Mouse (Mus musculus) testis, adult 2 months (tissue): ENCODE measurements around the gene Dennd1b. TPM values are rescaled to one million over a fixed set of nuclear protein-coding genes. Genes with fewer than 3 reads are reported as not detected.

Source experiments
- H3K27ac ChIP-seq: fragments of 200-500 bp; 2 replicates; pipeline ENCODE4 v1.5.1; 2012; ENCODE audit warnings: low read depth, low read length; ENCODE audit not compliant: control insufficient read depth, insufficient read depth
- H3K27me3 ChIP-seq: fragments of 200-500 bp; 2 replicates; pipeline ENCODE4 v1.6.1; 2012; ENCODE audit warnings: mild to moderate bottlenecking, low read length, moderate library complexity; ENCODE audit not compliant: control insufficient read depth, insufficient read depth
- H3K36me3 ChIP-seq: fragments of 200-500 bp; 2 replicates; pipeline ENCODE4 v1.6.1; 2012; ENCODE audit warnings: mild to moderate bottlenecking, low read length; ENCODE audit not compliant: control insufficient read depth, insufficient read depth
- H3K4me1 ChIP-seq: fragments of 200-500 bp; 2 replicates; pipeline ENCODE4 v1.6.1; 2012; ENCODE audit warnings: low read length; ENCODE audit not compliant: control insufficient read depth, insufficient read depth
- H3K4me3 ChIP-seq: fragments of 200-500 bp; 2 replicates; pipeline ENCODE4 v1.5.1; 2012; ENCODE audit warnings: low read depth, mild to moderate bottlenecking, low read length, moderate library complexity, mixed read lengths; ENCODE audit not compliant: control insufficient read depth
- CTCF ChIP-seq: fragments of 200-500 bp; IDR thresholded peaks from 2 replicates; pipeline ENCODE4 v1.5.1; 2012; ENCODE audit warnings: low read depth, mild to moderate bottlenecking, inconsistent platforms, low read length, moderate library complexity; ENCODE audit not compliant: control insufficient read depth, insufficient read depth, insufficient replicate concordance
- POLR2A ChIP-seq: fragments of 200-500 bp; IDR thresholded peaks from 2 replicates; pipeline ENCODE4 v1.6.1; 2012; ENCODE audit warnings: low read depth, mild to moderate bottlenecking, inconsistent platforms, low read length, moderate library complexity; ENCODE audit not compliant: control insufficient read depth
- polyA plus RNA-seq: library from polyadenylated mRNA; depleted of rRNA; stranded (reverse); fragments of >200 nt; gene quantifications from 2 replicates; pipeline ENCODE4 v1.2.3, GENCODE M21; 2012

Gene Dennd1b
- polyA plus RNA-seq, 1 experiment: 5.8 TPM

DNA sequence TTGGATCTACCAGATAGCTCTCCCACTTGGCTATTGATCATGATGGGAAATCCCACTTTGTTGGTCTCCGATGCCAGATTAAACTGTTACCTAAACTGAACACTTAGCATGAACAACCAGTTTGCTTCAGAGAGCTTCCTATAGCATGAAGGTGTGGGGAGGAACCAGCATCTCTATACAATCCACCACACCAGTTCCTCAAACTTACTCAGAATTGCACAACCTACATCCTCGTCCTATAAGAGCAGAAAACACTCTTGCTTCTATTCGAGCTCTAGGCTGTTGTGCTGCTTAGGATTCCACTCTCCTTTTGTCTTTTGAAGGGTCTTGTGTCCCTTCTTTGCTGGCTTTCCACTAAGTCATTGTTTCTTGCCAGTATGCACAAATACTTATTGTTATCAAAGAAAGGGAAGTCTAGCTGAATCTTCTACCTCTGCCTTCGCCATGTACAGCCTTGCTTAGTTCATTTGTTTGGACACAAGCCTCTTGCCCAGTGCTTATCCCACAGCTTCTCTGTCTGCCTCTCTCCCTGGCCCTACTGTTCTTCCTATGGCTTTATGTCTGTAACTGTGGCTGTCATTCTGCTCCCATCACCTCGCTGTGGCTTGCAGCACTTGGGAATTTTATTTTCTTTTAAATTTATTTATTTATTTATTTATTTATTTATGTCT is 52.0 kb downstream of the Dennd1b start:
- H3K27me3 ChIP-seq: no peaks in the 10 kb centered on the region
- H3K4me1 ChIP-seq: no peaks in the 10 kb centered on the region
- no peaks in the 10 kb centered on the region for H3K36me3 ChIP-seq
- no peak for TF ChIP-seq CTCF
- TF ChIP-seq POLR2A: no peak
- no peak overlapping the region for H3K4me3 ChIP-seq
- no peak overlapping the region for H3K27ac ChIP-seq

DNA sequence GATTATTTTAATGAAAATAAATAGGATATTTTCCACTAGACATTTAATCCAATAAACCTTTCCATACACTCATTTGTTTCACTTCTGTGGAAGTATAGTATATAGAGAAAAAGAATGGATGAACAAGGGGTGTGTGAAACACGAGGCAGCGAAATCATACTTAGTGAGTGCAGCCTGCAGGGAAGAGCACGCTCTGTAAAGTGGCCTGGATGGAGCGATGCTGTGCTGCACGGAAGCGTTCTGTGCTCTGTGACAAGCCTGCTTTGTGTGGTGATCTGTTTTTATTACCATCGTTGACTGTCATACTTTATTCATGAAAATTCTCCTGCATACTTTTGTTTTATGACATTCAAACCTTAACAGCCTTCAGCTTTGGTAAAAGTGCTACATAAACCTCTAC is 58.1 kb downstream of the Dennd1b start:
- Histone ChIP-seq H3K27me3 (no peaks in the 10 kb centered on the region), H3K36me3 (no peaks in the 10 kb centered on the region), H3K4me1 (no peaks in the 10 kb centered on the region), H3K4me3 (no peak overlapping the region), H3K27ac (no peak overlapping the region)
- no peak for TF ChIP-seq CTCF
- TF ChIP-seq POLR2A: no peak

DNA sequence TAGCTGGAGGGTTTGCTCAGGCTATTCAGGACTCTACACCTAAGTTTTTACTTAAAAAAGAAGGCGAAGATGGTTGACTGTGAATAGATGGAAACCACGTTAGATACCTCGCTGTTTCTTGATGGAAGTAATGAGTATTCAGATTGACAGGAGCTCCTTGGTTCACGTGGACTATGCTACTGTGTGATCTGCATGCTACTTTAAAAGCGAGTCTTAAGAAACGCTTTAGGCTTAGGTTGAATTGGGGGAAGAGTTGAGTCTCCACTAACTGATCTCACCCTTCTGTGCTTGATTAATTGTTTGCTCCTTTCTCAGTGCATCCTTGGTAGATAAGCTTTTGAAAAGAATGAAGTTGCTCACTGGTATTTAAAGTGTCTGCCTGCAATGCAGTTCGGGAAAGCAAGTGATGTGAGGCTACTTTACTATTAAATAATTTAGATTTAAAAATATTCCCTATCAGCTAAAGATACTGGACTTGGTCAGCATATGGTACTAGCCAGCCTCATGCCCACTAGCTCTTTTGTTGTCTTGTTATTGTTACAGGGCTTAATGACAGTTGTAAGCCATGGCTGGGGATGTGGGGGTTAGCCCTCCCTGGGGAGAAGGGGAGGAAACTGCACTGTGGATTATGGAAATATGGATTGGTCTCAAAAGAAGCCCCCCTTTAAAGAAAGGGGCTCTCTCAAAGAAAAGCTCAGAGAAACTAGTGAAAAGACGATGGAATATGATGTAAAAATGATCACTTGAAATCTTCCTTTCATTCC is 62.8 kb downstream of the Dennd1b start:
- TF ChIP-seq CTCF (no peak), POLR2A (no peak)
- Histone ChIP-seq H3K4me3 (no peak overlapping the region), H3K27ac (no peak overlapping the region), H3K27me3 (no peaks in the 10 kb centered on the region), H3K36me3 (no peaks in the 10 kb centered on the region), H3K4me1 (no peaks in the 10 kb centered on the region)

DNA sequence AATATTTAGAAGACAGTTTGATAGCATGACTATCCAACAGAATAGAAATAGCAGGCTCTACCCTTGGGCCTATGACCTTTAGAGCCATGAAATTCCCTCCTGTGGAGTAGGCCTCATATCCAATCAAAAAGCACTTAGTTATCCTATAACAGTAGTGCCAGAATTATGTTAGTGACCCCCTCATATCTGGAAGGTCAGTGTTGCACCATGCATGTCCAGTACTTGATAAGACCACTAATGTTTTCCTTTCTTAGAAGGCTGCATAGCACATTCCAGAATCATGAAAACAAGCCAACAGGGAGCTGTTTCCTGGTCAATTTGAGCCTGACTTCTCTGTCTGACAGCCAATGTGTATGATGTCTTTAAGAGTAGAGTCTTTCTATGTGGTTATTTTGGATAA is 66.3 kb downstream of the Dennd1b start:
- H3K36me3 ChIP-seq: no peaks in the 10 kb centered on the region

DNA sequence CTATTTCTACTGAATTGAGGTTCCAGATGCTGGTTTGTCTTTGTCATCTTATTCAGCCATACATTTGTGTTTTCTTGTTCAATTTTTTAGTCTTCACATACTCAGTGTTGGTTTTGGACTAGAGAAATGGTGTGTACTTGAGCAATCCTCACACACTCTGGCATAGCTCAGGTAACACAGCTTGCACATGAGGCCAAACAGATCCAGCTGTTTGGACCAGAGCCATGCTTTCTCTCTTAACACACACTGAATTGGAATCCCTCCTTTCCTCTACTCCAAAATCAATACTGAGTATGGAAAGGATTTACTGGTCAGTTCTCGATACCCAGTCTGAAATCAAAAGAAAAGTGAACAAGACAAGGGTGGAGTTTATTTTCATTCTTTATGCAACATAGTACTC is 69.2 kb downstream of the Dennd1b start:
- no peaks in the 10 kb centered on the region for H3K27me3 ChIP-seq
- no peak overlapping the region for H3K4me3 ChIP-seq
- no peak for TF ChIP-seq POLR2A
- TF ChIP-seq CTCF: no peak
- no peaks in the 10 kb centered on the region for H3K4me1 ChIP-seq
- no peaks in the 10 kb centered on the region for H3K36me3 ChIP-seq
- no peak overlapping the region for H3K27ac ChIP-seq

More for the DNA sequence above, 66.3 kb downstream of the Dennd1b start:
- no peak for TF ChIP-seq CTCF
- TF ChIP-seq POLR2A: no peak
- Histone ChIP-seq H3K27me3 (no peaks in the 10 kb centered on the region), H3K4me1 (no peaks in the 10 kb centered on the region), H3K4me3 (no peak overlapping the region), H3K27ac (no peak overlapping the region)

DNA sequence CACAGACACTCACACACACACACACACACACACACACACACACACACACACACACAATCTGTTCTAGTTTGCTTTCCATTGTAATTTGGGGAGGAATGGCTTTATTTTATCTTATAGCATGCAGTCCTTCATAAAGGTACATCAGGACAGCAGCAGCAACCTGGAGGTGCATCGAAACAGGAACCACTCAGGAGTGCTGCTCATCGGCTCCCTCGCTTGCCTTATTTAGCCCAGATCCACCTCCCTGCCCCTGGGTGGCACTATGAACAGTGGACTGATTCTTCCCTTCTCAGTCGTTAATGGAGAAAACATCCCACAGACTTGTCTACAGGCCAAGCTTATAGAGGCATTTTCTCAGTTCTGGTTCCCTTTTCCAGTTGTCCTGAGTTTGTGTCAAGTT is 71.9 kb downstream of the Dennd1b start:
- no peaks in the 10 kb centered on the region for H3K27me3 ChIP-seq
- TF ChIP-seq CTCF (no peak), POLR2A (no peak)

DNA sequence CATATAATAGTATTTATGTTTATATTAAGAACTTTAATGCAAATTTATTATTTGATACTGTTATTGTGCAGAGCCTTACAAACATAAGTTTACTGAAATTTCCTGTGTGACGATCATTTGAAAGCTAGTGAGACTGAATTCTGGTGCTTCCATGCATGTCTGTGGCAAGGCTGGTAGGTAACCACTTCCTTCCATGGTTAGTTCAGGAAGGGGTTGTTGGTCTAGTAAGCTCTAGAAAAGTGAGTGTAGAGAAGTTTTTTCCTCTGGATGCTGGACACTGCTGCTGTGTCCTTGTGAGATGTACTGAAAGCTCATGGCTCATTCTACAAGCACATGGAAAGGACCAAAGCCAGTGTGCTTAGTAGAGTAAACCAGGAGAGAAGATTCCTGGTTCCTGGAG is 73.1 kb downstream of the Dennd1b start:
- TF ChIP-seq CTCF (no peak), POLR2A (no peak)
- Histone ChIP-seq H3K4me1 (no peaks in the 10 kb centered on the region), H3K4me3 (no peak overlapping the region), H3K36me3 (no peaks in the 10 kb centered on the region), H3K27me3 (no peaks in the 10 kb centered on the region), H3K27ac (no peak overlapping the region)

More for the DNA sequence above, 71.9 kb downstream of the Dennd1b start:
- H3K36me3 ChIP-seq: no peaks in the 10 kb centered on the region
- no peaks in the 10 kb centered on the region for H3K4me1 ChIP-seq
- no peak overlapping the region for H3K4me3 ChIP-seq
- no peak overlapping the region for H3K27ac ChIP-seq
